Mouse (Mus musculus): ENCODE data around the gene Fam214a. TPM values are rescaled to one million over a fixed set of nuclear protein-coding genes. Genes with fewer than 3 reads are reported as not detected.
A peak's percentile ranks its signal among the peaks of the same experiment; 100 is the strongest.

Gene Fam214a
- 1.1 TPM for polyA plus RNA-seq (2012; fragmentation: generic; extraction: Trizol)
- long read RNA-seq, experiment 1, full-length matches to known transcripts, result 2 of 2 reads
- long read RNA-seq, experiment 1, partial matches to known transcripts, result 0 of 2 reads
- long read RNA-seq, experiment 1, other reads (novel, unspliced or antisense), result 0 of 2 reads
- long read RNA-seq, experiment 2, full-length matches to known transcripts, result 9 of 10 reads
- long read RNA-seq, experiment 2, partial matches to known transcripts, result 0 of 10 reads
- long read RNA-seq, experiment 2, other reads (novel, unspliced or antisense), result 1 of 10 reads

DNA sequence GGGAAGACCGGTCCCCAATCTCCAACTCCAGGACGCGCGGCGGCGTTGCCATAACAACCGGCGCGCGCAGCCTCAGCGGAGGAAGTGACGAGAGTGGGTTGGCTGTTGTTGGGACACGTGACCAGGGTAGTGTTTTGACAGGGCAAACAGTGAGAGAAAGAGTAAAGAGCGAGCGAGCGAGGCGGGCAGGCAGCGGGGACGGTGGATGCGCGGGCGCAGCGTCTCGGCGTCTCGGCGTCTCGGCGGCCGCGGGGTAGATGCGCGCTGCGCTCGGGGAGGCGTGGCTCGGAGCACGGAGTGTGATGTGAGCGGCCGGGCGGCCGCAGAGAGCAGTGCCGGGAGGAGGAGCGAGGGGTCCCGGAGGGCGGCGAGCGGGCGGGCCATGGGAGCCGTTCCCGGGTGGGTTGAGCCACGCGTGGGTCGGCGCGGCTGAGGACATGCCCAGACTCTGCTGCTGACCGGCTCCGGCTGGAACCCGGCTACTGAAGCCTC lies at the start of gene Fam214a:
Gene Fam214a, plus strand, starts transcription at position 129 of the 492 bp plus-strand sequence.
- no peaks in the 10 kb centered on the region for H3K27me3 ChIP-seq (ENCODE audit: control insufficient read depth, insufficient read depth, insufficient read length)
- H3K4me3 ChIP-seq (ENCODE audit: insufficient read depth, poor library complexity, severe bottlenecking), result peak within 1 kb of the TSS; percentile 55
- no peaks in the 10 kb centered on the region for H3K36me3 ChIP-seq (ENCODE audit: control insufficient read depth, insufficient read depth)
- no peaks in the 10 kb centered on the region for H3K79me2 ChIP-seq (ENCODE audit: control insufficient read depth, insufficient read depth)
- no peaks in the 10 kb centered on the region for H3K79me3 ChIP-seq (ENCODE audit: low read depth)
- H3ac ChIP-seq (ENCODE audit: control insufficient read depth, insufficient read length, low read depth), result peak within 1 kb of the TSS; percentile 77
- no peak for TF ChIP-seq FOSL1 (IDR thresholded peaks at IDR 0.05; ENCODE audit: insufficient read depth, low read length, poor library complexity, severe bottlenecking)
- TF ChIP-seq USF1 (IDR thresholded peaks at IDR 0.05; ENCODE audit: low read depth), result peak; percentile 97
- TF ChIP-seq MAX (IDR thresholded peaks at IDR 0.05), result peak; percentile 28
- TF ChIP-seq CTCF (IDR thresholded peaks at IDR 0.05; ENCODE audit: control insufficient read depth, insufficient read depth, insufficient read length), result no peak

- H3K79me2 ChIP-seq (ENCODE audit: control insufficient read depth, insufficient read depth), result no peaks in the 10 kb centered on the region
- no peak overlapping the region for H3ac ChIP-seq (ENCODE audit: control insufficient read depth, insufficient read length, low read depth)
- H3K79me3 ChIP-seq (ENCODE audit: low read depth), result no peaks in the 10 kb centered on the region
- no peaks in the 10 kb centered on the region for H3K27me3 ChIP-seq (ENCODE audit: control insufficient read depth, insufficient read depth, insufficient read length)
- TF ChIP-seq USF1 (IDR thresholded peaks at IDR 0.05; ENCODE audit: low read depth) (no peak), MAX (IDR thresholded peaks at IDR 0.05) (no peak), CEBPB (IDR thresholded peaks at IDR 0.05; ENCODE audit: low read depth) (no peak), MYOD1 (IDR thresholded peaks at IDR 0.05; ENCODE audit: control insufficient read depth, insufficient read length, low read depth) (no peak)
- H3K36me3 ChIP-seq (ENCODE audit: control insufficient read depth, insufficient read depth), result no peaks in the 10 kb centered on the region
- H3K4me3 ChIP-seq (ENCODE audit: insufficient read depth, poor library complexity, severe bottlenecking), result no peak overlapping the region
Observed at GRCm38 (mm10) chr9:74904866-74905508, 47.7 kb upstream of the Fam214a start.

GRCm38 (mm10) chr9:74906951-74907350 lies 45.7 kb upstream of the Fam214a start:
- no peaks in the 10 kb centered on the region for H3K36me3 ChIP-seq (ENCODE audit: control insufficient read depth, insufficient read depth)
- H3K4me3 ChIP-seq (ENCODE audit: insufficient read depth, poor library complexity, severe bottlenecking), result no peak overlapping the region
- TF ChIP-seq MAX (IDR thresholded peaks at IDR 0.05), result no peak
- TF ChIP-seq CEBPB (IDR thresholded peaks at IDR 0.05; ENCODE audit: low read depth), result no peak
- no peak for TF ChIP-seq CTCF (IDR thresholded peaks at IDR 0.05; ENCODE audit: control insufficient read depth, insufficient read depth, insufficient read length)
- TF ChIP-seq MYOD1 (IDR thresholded peaks at IDR 0.05; ENCODE audit: control insufficient read depth, insufficient read length, low read depth), result no peak
- no peak for TF ChIP-seq USF1 (IDR thresholded peaks at IDR 0.05; ENCODE audit: low read depth)
- no peaks in the 10 kb centered on the region for H3K79me2 ChIP-seq (ENCODE audit: control insufficient read depth, insufficient read depth)
- H3K27me3 ChIP-seq (ENCODE audit: control insufficient read depth, insufficient read depth, insufficient read length), result no peaks in the 10 kb centered on the region
- no peak overlapping the region for H3ac ChIP-seq (ENCODE audit: control insufficient read depth, insufficient read length, low read depth)
- no peaks in the 10 kb centered on the region for H3K79me3 ChIP-seq (ENCODE audit: low read depth)

DNA sequence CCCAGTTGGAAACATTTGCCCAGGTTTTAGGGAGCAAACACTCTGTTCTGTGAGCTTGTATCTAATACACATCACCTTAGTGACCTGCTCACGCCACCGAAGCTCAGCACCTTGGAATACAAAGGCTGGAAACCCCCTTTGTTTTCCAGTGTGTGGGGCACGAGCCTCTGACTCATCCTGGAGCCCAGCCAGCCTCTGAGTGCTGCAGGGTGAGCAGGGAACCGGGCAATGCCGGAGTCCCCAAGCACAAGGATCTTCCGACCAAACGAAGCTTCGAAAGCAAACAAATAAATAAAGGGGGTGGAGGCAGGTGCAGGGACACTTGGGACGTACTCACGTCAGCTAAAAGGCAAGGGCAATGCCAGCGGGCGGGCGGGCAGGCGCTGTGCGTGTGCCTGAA lies 43.4 kb upstream of the Fam214a start:
- Histone ChIP-seq H3K4me3 (ENCODE audit: insufficient read depth, poor library complexity, severe bottlenecking) (no peak overlapping the region), H3ac (ENCODE audit: control insufficient read depth, insufficient read length, low read depth) (no peak overlapping the region), H3K79me2 (ENCODE audit: control insufficient read depth, insufficient read depth) (no peaks in the 10 kb centered on the region), H3K36me3 (ENCODE audit: control insufficient read depth, insufficient read depth) (no peaks in the 10 kb centered on the region), H3K27me3 (ENCODE audit: control insufficient read depth, insufficient read depth, insufficient read length) (no peaks in the 10 kb centered on the region), H3K79me3 (ENCODE audit: low read depth) (no peaks in the 10 kb centered on the region)
- TF ChIP-seq MYOD1 (IDR thresholded peaks at IDR 0.05; ENCODE audit: control insufficient read depth, insufficient read length, low read depth) (no peak), CTCF (IDR thresholded peaks at IDR 0.05; ENCODE audit: control insufficient read depth, insufficient read depth, insufficient read length) (no peak), CEBPB (IDR thresholded peaks at IDR 0.05; ENCODE audit: low read depth) (no peak), FOSL1 (IDR thresholded peaks at IDR 0.05; ENCODE audit: insufficient read depth, low read length, poor library complexity, severe bottlenecking) (no peak), MAX (IDR thresholded peaks at IDR 0.05) (no peak), MYOG (IDR thresholded peaks at IDR 0.05; ENCODE audit: control insufficient read depth, extremely low read depth, insufficient read length) (no peak), USF1 (IDR thresholded peaks at IDR 0.05; ENCODE audit: low read depth) (no peak)

GRCm38 (mm10) chr9:74910226-74910759 lies 42.4 kb upstream of the Fam214a start:
- no peaks in the 10 kb centered on the region for H3K27me3 ChIP-seq (ENCODE audit: control insufficient read depth, insufficient read depth, insufficient read length)
- no peak overlapping the region for H3ac ChIP-seq (ENCODE audit: control insufficient read depth, insufficient read length, low read depth)
- H3K79me3 ChIP-seq (ENCODE audit: low read depth), result no peaks in the 10 kb centered on the region
- no peaks in the 10 kb centered on the region for H3K36me3 ChIP-seq (ENCODE audit: control insufficient read depth, insufficient read depth)
- TF ChIP-seq MAX (IDR thresholded peaks at IDR 0.05), result no peak
- TF ChIP-seq CTCF (IDR thresholded peaks at IDR 0.05; ENCODE audit: control insufficient read depth, insufficient read depth, insufficient read length), result no peak
- no peaks in the 10 kb centered on the region for H3K79me2 ChIP-seq (ENCODE audit: control insufficient read depth, insufficient read depth)
- H3K4me3 ChIP-seq (ENCODE audit: insufficient read depth, poor library complexity, severe bottlenecking), result no peak overlapping the region

DNA sequence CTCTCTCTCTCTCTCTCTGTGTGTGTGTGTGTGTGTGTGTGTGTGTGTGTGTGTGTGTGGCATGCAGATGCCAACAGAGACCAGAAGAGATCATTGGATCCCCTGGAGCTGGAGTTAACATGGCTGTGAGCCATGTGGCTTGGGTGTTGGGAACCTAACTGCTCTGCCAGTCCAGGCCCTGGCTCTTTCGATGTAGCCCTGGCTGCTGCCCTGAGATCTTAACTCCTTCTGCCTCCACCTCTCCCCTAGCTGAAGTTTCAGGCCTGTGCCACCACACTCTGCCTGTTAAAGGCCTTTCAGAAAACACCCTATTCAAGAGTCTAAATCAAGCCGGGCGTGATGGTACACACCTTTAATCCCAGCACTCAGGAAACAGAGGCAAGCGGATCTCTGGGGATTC lies 41.3 kb upstream of the Fam214a start:
- Histone ChIP-seq H3K4me3 (ENCODE audit: insufficient read depth, poor library complexity, severe bottlenecking) (no peak overlapping the region), H3ac (ENCODE audit: control insufficient read depth, insufficient read length, low read depth) (no peak overlapping the region), H3K79me3 (ENCODE audit: low read depth) (no peaks in the 10 kb centered on the region), H3K79me2 (ENCODE audit: control insufficient read depth, insufficient read depth) (no peaks in the 10 kb centered on the region), H3K27me3 (ENCODE audit: control insufficient read depth, insufficient read depth, insufficient read length) (no peaks in the 10 kb centered on the region), H3K36me3 (ENCODE audit: control insufficient read depth, insufficient read depth) (no peaks in the 10 kb centered on the region)
- TF ChIP-seq CEBPB (IDR thresholded peaks at IDR 0.05; ENCODE audit: low read depth) (no peak), MAX (IDR thresholded peaks at IDR 0.05) (no peak), MYOG (IDR thresholded peaks at IDR 0.05; ENCODE audit: control insufficient read depth, extremely low read depth, insufficient read length) (no peak), CTCF (IDR thresholded peaks at IDR 0.05; ENCODE audit: control insufficient read depth, insufficient read depth, insufficient read length) (no peak)
